Mouse (Mus musculus) kidney, postnatal 4 days (tissue): ENCODE measurements around the gene Polr2b.

ENCODE experiments used
- DNase-seq, 2 experiments: peaks; one replicate each; pipeline ENCODE4 v3.0.0; 2021; ENCODE audit warnings: mixed read lengths in 2 of 2

Gene Polr2b

GRCm38 (mm10) chr5:77309924-77310772, at the start of gene Polr2b, which contains the start of gene Noa1:
Gene Polr2b (plus strand): TSS chr5:77310147.
Gene Noa1 (minus strand): TSS chr5:77310084.
- DNase-seq: peak; percentile 99

GRCm38 (mm10) chr5:77261137-77261536, 48.8 kb upstream of the Polr2b start:
- DNase-seq: no peak

GRCm38 (mm10) chr5:77262105-77262504, 47.8 kb upstream of the Polr2b start:
- DNase-seq: no peak

GRCm38 (mm10) chr5:77265081-77265670, 44.8 kb upstream of the Polr2b start, which contains the start of gene Rest:
Gene Rest (plus strand): TSS chr5:77265491.
- DNase-seq: peak; percentile 89 to 93

- DNase-seq: peak; percentile 88 to 94
Measured at GRCm38 (mm10) chr5:77265671-77266065, 44.3 kb upstream of the Polr2b start.

GRCm38 (mm10) chr5:77266066-77266885, 43.7 kb upstream of the Polr2b start:
- DNase-seq: peak; percentile 73 to 83

- DNase-seq: peak in 1 of 2 experiments; percentile 34
Measured at GRCm38 (mm10) chr5:77266886-77267401, 43.0 kb upstream of the Polr2b start.

GRCm38 (mm10) chr5:77267441-77267840, 42.5 kb upstream of the Polr2b start:
- DNase-seq: no peak

- no peak for DNase-seq
Measured at GRCm38 (mm10) chr5:77267957-77268624, 41.9 kb upstream of the Polr2b start.

- peak; percentile 24 to 26 for DNase-seq
Measured at GRCm38 (mm10) chr5:77269399-77269798, 40.5 kb upstream of the Polr2b start.

- DNase-seq: peak in 1 of 2 experiments; percentile 12
Measured at GRCm38 (mm10) chr5:77273151-77273550, 36.8 kb upstream of the Polr2b start.

- DNase-seq: peak; percentile 69 to 71
Measured at GRCm38 (mm10) chr5:77275950-77276349, 34.0 kb upstream of the Polr2b start.

GRCm38 (mm10) chr5:77277204-77277603, 32.7 kb upstream of the Polr2b start:
- no peak for DNase-seq

GRCm38 (mm10) chr5:77281518-77282174, 28.3 kb upstream of the Polr2b start:
- no peak for DNase-seq

GRCm38 (mm10) chr5:77282242-77282641, 27.7 kb upstream of the Polr2b start:
- DNase-seq: no peak

- DNase-seq: no peak
Measured at GRCm38 (mm10) chr5:77285685-77286084, 24.3 kb upstream of the Polr2b start.

- no peak for DNase-seq
Measured at GRCm38 (mm10) chr5:77286904-77287303, 23.0 kb upstream of the Polr2b start.

GRCm38 (mm10) chr5:77287901-77288300, 22.0 kb upstream of the Polr2b start:
- DNase-seq: peak; percentile 24 to 40

GRCm38 (mm10) chr5:77289686-77290085, 20.3 kb upstream of the Polr2b start:
- DNase-seq: no peak

GRCm38 (mm10) chr5:77290606-77291005, 19.3 kb upstream of the Polr2b start:
- DNase-seq: no peak

GRCm38 (mm10) chr5:77292803-77293522, 17.0 kb upstream of the Polr2b start:
- DNase-seq: no peak
